Mouse (Mus musculus) embryonic facial prominence, embryonic 13.5 days (tissue): ENCODE measurements at regions not wholly inside any gene's neighbourhood (a gene's known extent, or its start where the extent isn't known, plus 50 kb on each side); places are given as distances from the start of the nearest gene placed in this dataset.
"Not testable (repeated sequence)": the region's sequence is repeated elsewhere in the genome, so short reads cannot be mapped to it uniquely, and the experiment has no call there.

Source experiments
- ATAC-seq: fragments of 200-750 bp; cut with Nextera tagmentation; 2 replicates; pipeline ENCODE4 v1.8.0; 2017; ENCODE audit warnings: low read depth; ENCODE audit not compliant: insufficient number of reproducible peaks, insufficient read depth, low FRiP score, low TSS enrichment
- H3K27ac ChIP-seq: fragments of 300-500 bp; sonication (generic); 2 replicates; pipeline ENCODE4 v1.5.1; 2015; ENCODE audit warnings: moderate library complexity, mild to moderate bottlenecking, inconsistent platforms
- H3K27me3 ChIP-seq: fragments of 300-500 bp; sonication (generic); 2 replicates; pipeline ENCODE4 v1.6.1; 2015; ENCODE audit warnings: mild to moderate bottlenecking, inconsistent platforms
- H3K36me3 ChIP-seq: fragments of 300-500 bp; sonication (generic); 2 replicates; pipeline ENCODE4 v1.6.1; 2015; ENCODE audit warnings: mild to moderate bottlenecking, inconsistent platforms
- H3K4me1 ChIP-seq: fragments of 300-500 bp; sonication (generic); 2 replicates; pipeline ENCODE4 v1.6.1; 2015; ENCODE audit warnings: inconsistent platforms
- H3K4me2 ChIP-seq: fragments of 300-500 bp; sonication (generic); 2 replicates; pipeline ENCODE4 v1.6.1; 2015; ENCODE audit warnings: moderate library complexity, mild to moderate bottlenecking, inconsistent platforms
- H3K4me3 ChIP-seq: fragments of 300-500 bp; sonication (generic); 2 replicates; pipeline ENCODE4 v1.5.1; 2015; ENCODE audit warnings: mild to moderate bottlenecking, inconsistent platforms
- H3K9ac ChIP-seq: fragments of 300-500 bp; sonication (generic); 2 replicates; pipeline ENCODE4 v1.6.1; 2015; ENCODE audit warnings: mild to moderate bottlenecking, inconsistent platforms
- H3K9me3 ChIP-seq: fragments of 300-500 bp; sonication (generic); 2 replicates; pipeline ENCODE4 v1.6.1; 2016; ENCODE audit warnings: inconsistent platforms
- WGBS: fragments of 180-500 bp; shearing (Covaris S2); methylation state at CpG from one replicate; pipeline ENCODE4 v1.1.7; 2015; ENCODE audit warnings: mixed read lengths; 5-methylcytosine and 5-hydroxymethylcytosine counted together

DNA sequence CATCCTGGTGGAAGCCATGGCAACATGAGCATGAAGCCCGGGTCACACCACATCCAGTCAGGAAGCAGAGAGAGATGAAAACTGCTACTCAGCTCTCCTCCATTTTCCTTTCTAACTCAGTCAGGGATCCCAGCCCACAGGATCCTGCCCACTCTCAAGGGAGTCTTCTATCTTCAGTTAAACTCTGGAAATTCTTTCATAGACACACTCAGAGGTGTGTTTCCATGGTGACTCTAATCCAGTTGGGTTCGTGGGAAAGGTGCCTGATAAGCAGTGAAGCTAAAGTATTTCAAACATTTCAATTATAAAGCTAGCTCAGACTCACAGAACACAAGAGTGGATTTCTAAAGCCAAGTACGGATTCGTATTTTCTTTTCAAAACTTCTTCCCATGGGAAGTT lies 120.0 kb upstream of the Stt3b start:
- WGBS = 76% methylated on average over 4 of the region's 4 CpGs
- no peak overlapping the region for H3K4me2 ChIP-seq

DNA sequence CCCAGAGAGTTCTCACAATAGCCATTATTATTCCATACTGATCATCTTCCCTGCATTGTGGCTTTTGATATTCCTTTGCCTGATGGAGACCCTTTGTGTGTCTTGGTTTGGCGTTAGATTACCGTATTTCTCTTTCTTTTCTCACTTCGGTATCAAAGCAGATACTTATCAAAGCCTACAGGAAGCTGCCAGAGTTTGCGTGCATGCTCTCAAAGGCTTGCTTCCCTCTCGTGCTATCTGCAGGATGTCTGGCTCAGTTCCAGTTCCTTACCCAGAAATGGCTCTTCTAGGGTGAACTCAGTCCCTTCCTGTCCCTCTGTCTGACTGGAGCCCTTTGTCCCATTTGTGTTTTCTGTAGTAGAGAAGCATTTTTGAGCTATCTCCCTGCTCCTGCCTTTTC lies 124.5 kb upstream of the Stt3b start:
- Histone ChIP-seq H3K36me3 (no peaks in the 10 kb centered on the region), H3K9me3 (peaks cover 11% of the 10 kb centered on the region; the same call in 1 of the 2 replicates), H3K9ac (no peak overlapping the region), H3K27ac (no peak overlapping the region), H3K4me3 (no peak overlapping the region), H3K27me3 (no peaks in the 10 kb centered on the region), H3K4me2 (no peak overlapping the region), H3K4me1 (0 out of 2 replicates have a peak, but pooled peaks cover under 1% of the 10 kb centered on the region)
- ATAC-seq = no peak
- WGBS = 30% methylated on average over 5 of the region's 5 CpGs

More for the DNA sequence above, 120.0 kb upstream of the Stt3b start:
- H3K27ac ChIP-seq = no peak overlapping the region
- no peaks in the 10 kb centered on the region for H3K27me3 ChIP-seq
- ATAC-seq = no peak
- 0 out of 2 replicates have a peak, but pooled peaks cover 4% of the 10 kb centered on the region for H3K4me1 ChIP-seq
- H3K36me3 ChIP-seq = no peaks in the 10 kb centered on the region
- no peak overlapping the region for H3K9ac ChIP-seq
- H3K4me3 ChIP-seq = no peak overlapping the region
- no peaks in the 10 kb centered on the region for H3K9me3 ChIP-seq

DNA sequence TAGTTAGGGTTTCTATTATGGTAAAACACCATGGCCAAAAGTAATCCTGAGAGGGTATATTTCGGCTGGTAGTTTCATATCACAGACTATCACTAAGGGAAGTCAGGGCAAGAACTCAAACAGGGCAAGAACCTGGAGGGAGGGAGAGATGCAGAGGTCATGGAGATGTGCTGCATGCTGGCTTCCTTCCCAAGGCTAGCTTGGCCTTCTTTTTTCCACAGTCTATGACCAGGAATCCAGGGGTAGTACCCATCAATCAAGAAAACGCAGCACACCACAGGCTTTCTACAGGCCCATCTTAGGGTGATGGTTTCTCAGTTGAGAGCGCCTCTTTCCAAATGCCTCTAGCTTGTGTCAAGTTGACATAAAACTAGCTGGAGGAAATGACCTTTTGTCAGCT lies 126.1 kb upstream of the Stt3b start:
- H3K9me3 ChIP-seq = peaks cover 12% of the 10 kb centered on the region; the same call in 1 of the 2 replicates
- H3K27me3 ChIP-seq = no peaks in the 10 kb centered on the region
- H3K36me3 ChIP-seq = no peaks in the 10 kb centered on the region
- no peak for ATAC-seq
- H3K4me3 ChIP-seq = no peak overlapping the region
- no peaks in the 10 kb centered on the region for H3K4me1 ChIP-seq
- no peak overlapping the region for H3K4me2 ChIP-seq
- H3K9ac ChIP-seq = no peak overlapping the region
- H3K27ac ChIP-seq = no peak overlapping the region
- WGBS = 86% methylated on average over 3 of the region's 3 CpGs

DNA sequence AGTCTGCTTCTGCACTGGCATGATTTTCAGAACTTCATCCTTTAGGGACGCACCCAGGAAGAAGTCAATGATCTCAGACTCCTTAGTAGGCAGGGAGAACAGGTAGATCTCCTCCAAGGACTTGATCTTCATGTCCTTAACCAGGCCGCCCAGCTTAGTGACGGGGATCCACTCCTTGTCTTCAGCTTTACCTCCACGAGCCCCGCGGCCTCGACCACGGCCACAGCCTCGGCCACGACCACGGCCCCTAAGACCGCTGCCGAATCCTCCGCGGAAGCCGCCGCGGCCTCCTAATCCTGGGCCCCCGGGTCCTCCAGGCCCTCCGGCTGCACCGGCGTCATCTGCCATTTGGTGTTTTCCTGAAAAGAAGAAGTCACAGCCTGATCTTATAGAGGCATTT lies 128.0 kb upstream of the Stt3b start:
- WGBS = 98% methylated on average over 22 of the region's 22 CpGs
- ATAC-seq = not testable (repeated sequence)

DNA sequence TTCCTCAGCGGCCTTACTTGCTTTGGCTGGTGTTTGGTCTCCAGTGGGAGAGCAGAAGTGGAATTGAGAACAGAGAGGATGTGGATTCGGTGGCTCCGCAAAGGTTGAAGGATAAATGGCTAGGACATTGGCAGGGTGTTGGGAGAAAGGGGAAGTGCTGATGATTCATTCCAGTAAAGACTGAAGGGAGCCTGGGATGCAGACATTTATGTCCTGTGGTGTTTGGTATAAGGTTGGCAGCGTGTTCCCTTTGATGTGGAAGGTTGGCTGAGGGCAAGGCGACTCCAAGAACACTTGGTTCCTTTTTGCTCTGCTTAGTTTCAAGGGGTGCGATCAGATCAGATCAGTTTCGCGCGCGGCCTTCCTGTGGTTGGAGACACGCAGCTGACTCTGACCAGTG lies 136.5 kb upstream of the Stt3b start:
- Histone ChIP-seq H3K4me2 (no peak overlapping the region), H3K4me3 (no peak overlapping the region), H3K27ac (no peak overlapping the region), H3K9me3 (0 out of 2 replicates have a peak, but pooled peaks cover 4% of the 10 kb centered on the region), H3K27me3 (no peaks in the 10 kb centered on the region), H3K4me1 (no peaks in the 10 kb centered on the region), H3K9ac (no peak overlapping the region), H3K36me3 (no peaks in the 10 kb centered on the region)
- ATAC-seq = no peak
- 80% methylated on average over 11 of the region's 11 CpGs for WGBS

More for the DNA sequence above, 128.0 kb upstream of the Stt3b start:
- not testable (repeated sequence) for H3K27ac ChIP-seq, H3K36me3 ChIP-seq, H3K4me3 ChIP-seq, H3K27me3 ChIP-seq, H3K4me2 ChIP-seq, H3K9ac ChIP-seq, H3K4me1 ChIP-seq
- H3K9me3 ChIP-seq = peaks cover 12% of the 10 kb centered on the region; the same call in 1 of the 2 replicates

DNA sequence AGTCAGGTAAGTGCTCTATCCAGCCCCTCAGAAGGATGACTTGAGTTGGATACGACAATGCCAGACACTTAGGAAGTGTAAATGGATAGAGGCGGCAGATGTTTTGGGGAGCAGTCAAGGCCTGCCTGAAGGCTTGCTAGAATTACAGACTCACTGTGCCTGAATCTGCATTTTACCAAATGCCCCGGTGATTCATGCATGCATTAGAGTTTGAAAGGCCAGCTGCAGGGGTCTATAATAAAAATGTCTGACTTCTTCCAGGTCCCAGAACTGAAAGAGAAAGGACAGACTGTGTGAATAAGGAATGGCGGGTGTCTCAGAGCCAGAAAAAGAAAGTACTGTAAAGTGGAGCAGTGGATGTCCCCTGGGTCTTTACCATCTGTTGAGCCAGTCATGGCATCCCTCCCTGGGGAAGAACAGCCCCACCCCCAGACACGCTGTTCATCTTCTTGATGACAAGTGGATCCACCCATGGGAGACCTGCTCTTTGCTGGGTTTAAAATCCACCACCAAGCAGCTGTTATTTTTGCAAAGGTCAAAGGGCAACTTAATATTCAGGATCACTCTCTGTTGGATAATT lies 140.6 kb upstream of the Stt3b start:
- no peak for ATAC-seq
- 68% methylated on average over 5 of the region's 5 CpGs for WGBS

DNA sequence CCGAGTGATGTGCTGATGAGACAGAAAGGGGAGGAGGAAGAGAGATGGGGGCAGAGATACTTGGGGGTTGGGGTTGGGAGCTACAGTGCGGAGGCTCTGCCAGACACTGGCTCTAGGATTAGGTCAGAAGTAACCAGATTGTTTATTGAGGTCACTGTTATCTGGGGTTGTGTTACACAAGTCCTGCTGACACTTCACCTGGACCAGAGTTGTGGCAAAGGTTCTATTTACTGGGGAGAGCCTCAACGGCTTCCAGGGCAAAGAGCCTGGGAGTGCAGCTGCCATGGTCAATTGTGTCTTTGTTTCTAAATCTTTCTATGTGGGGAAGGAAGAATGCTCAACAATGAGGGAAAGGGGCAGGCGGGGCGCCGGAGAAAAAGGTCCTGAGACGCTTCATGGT lies 144.6 kb upstream of the Stt3b start:
- Histone ChIP-seq H3K36me3 (no peaks in the 10 kb centered on the region), H3K9me3 (no peaks in the 10 kb centered on the region), H3K4me3 (no peak overlapping the region), H3K4me1 (peaks cover 8% of the 10 kb centered on the region), H3K4me2 (no peak overlapping the region), H3K27ac (no peak overlapping the region), H3K27me3 (no peaks in the 10 kb centered on the region), H3K9ac (no peak overlapping the region)
- 74% methylated on average over 7 of the region's 7 CpGs for WGBS
- no peak for ATAC-seq

More for the DNA sequence above, 140.6 kb upstream of the Stt3b start:
- Histone ChIP-seq H3K9me3 (0 out of 2 replicates have a peak, but pooled peaks cover 4% of the 10 kb centered on the region), H3K4me3 (no peak overlapping the region), H3K36me3 (no peaks in the 10 kb centered on the region), H3K4me1 (no peaks in the 10 kb centered on the region), H3K27ac (no peak overlapping the region), H3K27me3 (no peaks in the 10 kb centered on the region), H3K9ac (no peak overlapping the region), H3K4me2 (no peak overlapping the region)

DNA sequence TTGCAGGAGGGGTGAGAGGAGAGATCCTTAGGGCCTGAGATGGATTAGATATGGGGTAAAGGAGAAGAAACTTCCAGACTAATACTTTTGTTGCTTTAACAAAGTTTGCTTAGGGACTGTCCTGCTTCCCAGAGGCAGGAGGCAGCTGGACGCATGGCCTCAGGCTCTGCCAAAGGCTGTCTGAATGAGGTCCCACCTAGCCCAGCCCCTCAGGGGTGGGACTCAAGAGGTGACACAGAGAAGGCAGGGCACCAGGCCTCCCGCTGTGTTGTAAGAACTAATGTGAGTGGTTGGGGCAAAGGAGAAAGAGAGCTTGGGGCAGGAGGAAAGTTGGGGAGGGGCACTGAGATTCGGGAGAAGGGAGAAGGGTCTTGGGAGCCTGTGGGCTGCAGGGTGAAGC lies 145.9 kb upstream of the Stt3b start:
- Histone ChIP-seq H3K4me2 (no peak overlapping the region), H3K36me3 (no peaks in the 10 kb centered on the region), H3K27me3 (no peaks in the 10 kb centered on the region), H3K27ac (no peak overlapping the region), H3K9ac (no peak overlapping the region), H3K4me1 (peaks cover 8% of the 10 kb centered on the region), H3K9me3 (no peaks in the 10 kb centered on the region), H3K4me3 (no peak overlapping the region)
- 39% methylated on average over 3 of the region's 3 CpGs for WGBS
- no peak for ATAC-seq

DNA sequence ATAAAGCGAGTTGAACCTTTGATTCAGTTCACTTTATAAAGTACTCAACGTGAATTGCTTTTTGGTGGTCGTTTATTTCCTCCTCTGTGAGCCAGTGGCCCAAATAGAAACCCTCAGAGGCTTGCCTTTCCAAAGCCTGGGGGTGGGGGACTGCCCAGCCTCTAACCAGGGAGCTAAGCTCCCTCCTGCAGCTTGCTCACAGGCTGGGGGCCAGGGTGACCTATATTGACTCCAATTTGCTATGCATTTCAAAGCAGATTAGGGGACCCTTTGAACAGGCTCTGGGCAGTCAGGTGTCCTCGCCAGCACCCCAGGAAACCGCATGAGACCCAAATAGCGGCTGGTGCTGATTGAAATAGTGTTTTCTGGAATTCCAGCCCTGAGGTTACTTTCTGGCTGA lies 146.4 kb upstream of the Stt3b start:
- Histone ChIP-seq H3K4me2 (no peak overlapping the region), H3K36me3 (no peaks in the 10 kb centered on the region), H3K4me1 (peaks cover 8% of the 10 kb centered on the region), H3K27ac (no peak overlapping the region), H3K27me3 (no peaks in the 10 kb centered on the region), H3K9ac (no peak overlapping the region), H3K4me3 (no peak overlapping the region), H3K9me3 (no peaks in the 10 kb centered on the region)
- no peak for ATAC-seq
- WGBS = 16% methylated on average over 6 of the region's 6 CpGs

DNA sequence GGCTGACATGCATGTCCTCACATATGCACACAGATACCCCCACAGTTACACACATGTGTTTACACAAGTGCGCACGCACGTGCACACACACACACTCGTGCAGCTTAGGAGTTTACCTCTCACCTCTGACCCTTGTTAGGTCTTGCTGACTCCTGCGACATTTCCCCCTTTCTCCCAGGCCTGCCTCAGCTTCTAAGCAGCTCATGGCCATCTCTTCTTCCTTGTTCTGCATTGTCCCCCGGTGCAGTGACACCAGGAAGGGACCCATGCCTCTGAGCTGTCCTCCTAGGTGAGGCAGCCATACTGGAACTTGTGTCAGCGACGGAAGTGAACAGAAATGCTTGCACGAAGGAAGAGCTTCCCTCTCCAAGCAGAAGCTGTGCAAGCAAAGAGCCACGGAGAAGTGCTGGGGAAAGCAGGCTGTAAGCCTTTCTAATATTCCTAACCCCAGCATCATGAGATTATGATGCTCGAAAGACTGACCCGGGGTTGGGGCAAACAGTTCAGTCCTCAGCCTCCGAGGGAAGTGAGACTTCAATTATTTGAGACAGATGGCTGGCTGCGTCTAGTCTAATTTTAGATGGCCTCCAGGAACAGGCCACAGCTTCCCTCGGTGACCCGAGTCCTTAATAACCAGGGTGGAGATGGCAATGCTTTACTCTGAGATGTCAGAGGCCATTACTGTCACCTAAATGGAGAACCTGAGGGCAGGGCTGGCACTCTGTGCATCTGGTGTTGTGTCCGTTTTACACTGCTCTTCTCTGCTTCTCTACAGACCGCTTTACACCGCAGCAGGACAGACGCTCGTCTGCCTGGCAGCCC lies 147.9 kb upstream of the Stt3b start:
- no peak overlapping the region for H3K9ac ChIP-seq
- no peak for ATAC-seq
- no peaks in the 10 kb centered on the region for H3K9me3 ChIP-seq
- no peaks in the 10 kb centered on the region for H3K27me3 ChIP-seq
- no peaks in the 10 kb centered on the region for H3K36me3 ChIP-seq
- H3K4me2 ChIP-seq = no peak overlapping the region
- no peak overlapping the region for H3K4me3 ChIP-seq
- no peak overlapping the region for H3K27ac ChIP-seq
- 38% methylated on average over 21 of the region's 21 CpGs for WGBS
- H3K4me1 ChIP-seq = peaks cover 8% of the 10 kb centered on the region

DNA sequence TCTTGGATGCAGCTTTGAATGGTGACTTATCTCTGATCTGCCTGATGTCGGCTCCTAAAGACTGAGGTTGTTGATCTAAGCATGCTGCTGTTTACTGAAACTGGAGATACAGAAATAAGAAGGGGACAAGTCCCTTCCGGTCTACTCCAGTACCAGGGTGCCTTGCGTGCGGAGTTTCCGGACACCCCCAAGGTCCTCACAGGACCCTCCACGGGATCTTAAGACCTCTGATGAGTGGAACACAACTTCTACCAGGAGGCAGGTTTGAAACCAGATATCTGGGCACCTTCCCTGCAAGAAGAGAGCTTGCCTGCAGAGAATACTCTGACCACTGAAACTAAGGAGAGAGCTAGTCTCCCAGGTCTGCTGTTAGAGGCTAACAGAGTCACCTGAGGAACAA lies 148.9 kb upstream of the Stt3b start:
- not testable (repeated sequence) for H3K9ac ChIP-seq, H3K27ac ChIP-seq
- 90% methylated on average over 6 of the region's 6 CpGs for WGBS

DNA sequence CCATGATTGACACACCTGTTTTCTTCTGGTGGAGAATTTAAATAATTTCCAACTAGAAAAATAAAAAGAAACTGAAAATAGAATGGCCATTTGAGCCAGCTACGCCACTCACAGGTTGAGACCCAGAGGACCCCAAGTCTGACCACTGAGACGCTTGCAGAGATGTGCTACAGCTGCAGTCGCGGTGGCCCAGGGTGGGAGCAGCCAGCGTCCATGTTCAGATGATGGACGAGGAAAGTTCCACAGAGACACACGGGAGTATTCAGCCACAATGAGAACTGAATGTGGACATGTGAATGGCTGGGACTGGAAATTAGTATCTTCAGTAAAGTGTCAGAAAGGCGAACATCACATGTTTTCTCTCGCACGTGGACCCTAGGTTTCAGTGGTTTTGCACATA lies 155.1 kb upstream of the Stt3b start:
- H3K9ac ChIP-seq = no peak overlapping the region
- no peak overlapping the region for H3K4me2 ChIP-seq
- no peaks in the 10 kb centered on the region for H3K36me3 ChIP-seq
- H3K4me1 ChIP-seq = no peaks in the 10 kb centered on the region
- no peak for ATAC-seq
- 93% methylated on average over 10 of the region's 10 CpGs for WGBS
- H3K4me3 ChIP-seq = no peak overlapping the region
- H3K9me3 ChIP-seq = no peaks in the 10 kb centered on the region
- no peaks in the 10 kb centered on the region for H3K27me3 ChIP-seq
- H3K27ac ChIP-seq = no peak overlapping the region

More for the DNA sequence above, 148.9 kb upstream of the Stt3b start:
- not testable (repeated sequence) for H3K4me3 ChIP-seq, H3K4me1 ChIP-seq, H3K36me3 ChIP-seq, H3K9me3 ChIP-seq, H3K27me3 ChIP-seq, ATAC-seq, H3K4me2 ChIP-seq
